Mouse (Mus musculus): ENCODE results near the gene Card6.

The Card6 gene

GRCm38 (mm10) chr15:5081235-5081634 is 27.1 kb downstream of the Card6 start:
- no peak for DNase-seq

GRCm38 (mm10) chr15:5068801-5069518 is 39.4 kb downstream of the Card6 start:
- DNase-seq: peak; percentile 30

GRCm38 (mm10) chr15:5063635-5064034 is 44.7 kb downstream of the Card6 start, which contains the start of gene C7:
Gene C7 (minus strand): TSS chr15:5063740.
- DNase-seq: peak; percentile 34

Data from kidney, adult 11 months (tissue).